Mouse (Mus musculus) liver, adult (tissue): ENCODE data around the gene Saa3.

Source experiments
- GATA4 ChIP-seq: IDR thresholded peaks from 2 replicates; pipeline ENCODE4 v1.6.1; 2014; ENCODE audit warnings: mild to moderate bottlenecking, low read length; ENCODE audit not compliant: insufficient replicate concordance

The Saa3 gene

GRCm38 (mm10) chr7:46667256-46667655, 48.2 kb downstream of the Saa3 start:
- TF ChIP-seq GATA4: no peak

DNA sequence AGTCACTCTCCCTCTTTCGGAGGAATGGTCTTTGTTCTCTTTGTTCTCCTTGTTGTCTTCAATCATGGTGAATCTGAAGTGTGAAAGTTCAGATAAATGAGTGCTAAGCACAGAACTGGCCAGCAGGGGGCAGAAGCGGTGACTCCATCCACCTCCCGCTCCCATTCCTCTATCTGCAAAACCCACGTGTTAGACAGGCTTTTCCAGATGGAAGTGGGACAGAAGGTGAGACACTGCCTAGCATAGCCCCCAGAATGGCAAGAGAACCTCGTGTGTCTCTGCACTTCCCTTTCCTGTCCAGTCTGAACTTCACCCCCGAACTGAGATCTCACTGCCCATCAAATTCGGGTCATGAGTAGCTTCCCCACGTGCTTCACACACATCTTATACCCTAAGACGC, 50.3 kb downstream of the Saa3 start:
- no peak for TF ChIP-seq GATA4
